Mouse (Mus musculus) lung, embryonic 15.5 days (tissue): Measurements from ENCODE around the gene Cab39l. TPM values are rescaled to one million over a fixed set of nuclear protein-coding genes. Genes with fewer than 3 reads are reported as not detected.

Experiments
- polyA plus RNA-seq: library from polyadenylated mRNA; unstranded; fragments of >200 nt; fragmentation: Nextera tagmentation; extraction: Ambion mirVana; gene quantifications from 2 replicates; pipeline ENCODE4 v1.2.1, GENCODE M21; 2015

Gene Cab39l
- polyA plus RNA-seq, 1 experiment from 2014 or later, result 44.7 TPM

Other genes with a start within 250 kb of the Cab39l start
- gene Rcbtb1, start 239.8 kb upstream of the Cab39l start, polyA plus RNA-seq, result 53.6 and 54.6 TPM in 2 replicates
- gene Gm6904, start 180.8 kb upstream of the Cab39l start, polyA plus RNA-seq, result 0.16 TPM in 1 of 2 replicates, not detected in the other
- 0.16 TPM in 1 of 2 replicates, not detected in the other for gene Phf11a, start 143.4 kb upstream of the Cab39l start, polyA plus RNA-seq
- gene Phf11b, start 99.6 kb upstream of the Cab39l start, polyA plus RNA-seq, result 0.49 and 0.55 TPM in 2 replicates
- 1.4 and 1.7 TPM in 2 replicates for gene Phf11d, start 75.5 kb upstream of the Cab39l start, polyA plus RNA-seq
- 0.55 and 0.64 TPM in 2 replicates for gene Phf11c, start 45.6 kb upstream of the Cab39l start, polyA plus RNA-seq
- gene Setdb2, start 88 bp upstream of the Cab39l start, polyA plus RNA-seq, result 11.7 and 12.5 TPM in 2 replicates
- 30.6 and 36.2 TPM in 2 replicates for gene Cdadc1, start 157.0 kb downstream of the Cab39l start, polyA plus RNA-seq
- gene Shisa2, start 184.3 kb downstream of the Cab39l start, polyA plus RNA-seq, result 13.9 and 14.0 TPM in 2 replicates